Mouse (Mus musculus) left cerebral cortex, postnatal 10 days (tissue): ENCODE data around the gene Olfr1095. TPM values are rescaled to one million over a fixed set of nuclear protein-coding genes. Genes with fewer than 3 reads are reported as not detected.

Experiments used
- DNase-seq, 2 experiments: peaks; one replicate each; pipeline ENCODE4 v3.0.0; 2021 to 2022; ENCODE audit warnings: low spot score in 2 of 2, mixed read lengths in 1 of 2; ENCODE audit errors: extremely low spot score in 1 of 2
- intact Hi-C: fragments of 180-260 bp; cut with DNase I; formaldehyde crosslinking; loops from one replicate; pipeline ENCODE4 v1.15.1; 2025
- total RNA-seq, 2 experiments: library from RNA; stranded (reverse); gene quantifications; 2 replicates each; pipeline ENCODE4 v1.2.3; 2021

Gene Olfr1095
- not detected for total RNA-seq

DNA sequence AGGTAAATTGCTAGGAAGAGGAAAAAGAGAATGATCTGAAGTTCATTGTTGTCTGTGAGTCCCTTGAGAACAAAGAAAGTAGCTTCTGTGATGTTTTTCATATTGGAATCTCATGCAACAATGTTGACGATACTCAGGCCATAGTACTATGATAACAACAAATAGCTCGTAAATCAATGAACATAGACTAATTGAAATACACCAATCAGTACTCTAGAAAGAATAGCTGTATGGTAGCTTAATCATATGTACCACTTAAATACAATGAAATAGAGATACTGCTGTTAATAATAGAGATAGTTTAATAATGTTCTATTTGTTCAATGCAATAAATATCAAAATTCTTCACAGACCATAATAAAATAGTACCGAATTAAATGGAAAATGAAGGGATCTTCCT, at the start of gene Olfr1095:
Olfr1095 (minus strand) TSS at position 101 of the 400 bp plus-strand sequence.
- no peak for DNase-seq
- intact Hi-C loops = no loop called here

DNA sequence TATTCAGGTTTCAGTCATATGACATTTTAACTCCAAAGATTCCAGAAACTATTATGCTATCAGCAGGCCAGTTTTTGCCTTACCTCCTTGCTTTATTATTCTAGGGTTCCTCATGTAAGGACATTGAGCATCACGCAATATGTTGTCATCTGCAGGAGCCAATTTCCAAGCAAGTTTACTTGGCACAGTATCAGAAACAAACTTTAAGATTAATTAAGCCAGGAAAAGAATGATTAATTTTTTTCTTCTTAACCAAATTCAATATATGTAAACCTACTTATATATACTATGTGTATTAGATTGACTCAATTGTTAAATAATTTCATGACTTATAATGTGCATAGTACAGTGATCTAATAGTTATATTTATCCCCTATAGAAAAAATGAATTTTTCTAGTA, 40.6 kb upstream of the Olfr1095 start, which contains the start of gene Olfr1097:
Olfr1097 (minus strand) TSS at position 101 of the 400 bp plus-strand sequence.
- intact Hi-C loops = no loop called here
- no peak for DNase-seq

DNA sequence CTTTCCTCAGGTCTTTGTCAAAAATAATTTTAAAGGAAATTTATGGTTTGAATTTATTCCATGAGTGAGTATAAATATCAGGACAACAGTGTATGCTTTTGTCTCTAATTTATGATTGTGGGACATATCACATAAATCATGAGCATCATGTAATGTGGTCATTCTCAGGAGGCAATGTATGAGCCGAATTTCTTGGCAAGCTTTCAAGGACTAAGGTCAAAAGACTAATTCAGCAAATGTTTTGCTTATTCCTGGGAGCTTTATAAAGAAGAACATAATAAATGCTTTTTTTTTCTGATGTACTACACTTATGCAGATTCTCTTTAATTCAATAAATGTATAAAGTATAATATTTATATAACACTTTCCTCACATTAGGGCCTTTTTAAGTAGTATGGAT, 23.2 kb upstream of the Olfr1095 start, which contains the start of gene Gm13723:
Gm13723 (minus strand) TSS at position 101 of the 400 bp plus-strand sequence.
- intact Hi-C loops = no loop called here
- no peak for DNase-seq

DNA sequence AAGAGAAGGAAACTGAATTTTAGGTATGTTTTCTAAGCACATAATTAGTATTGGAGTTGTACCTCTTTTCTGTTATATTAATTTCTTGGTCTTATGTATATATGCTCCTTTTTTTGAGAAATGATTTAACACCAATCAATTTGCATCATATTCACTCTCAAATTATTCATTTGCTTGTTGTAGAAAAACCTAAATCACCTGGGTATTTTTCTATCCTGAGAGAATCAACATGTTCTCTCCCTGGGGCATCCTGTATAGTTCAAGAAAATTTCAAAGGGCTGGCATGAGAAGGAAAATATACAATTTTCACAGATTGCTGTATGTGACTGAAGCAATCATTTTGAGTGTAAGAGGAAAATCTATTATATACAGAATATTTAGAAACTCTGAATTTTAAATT, 27.1 kb downstream of the Olfr1095 start, which contains the start of gene Olfr1094:
Olfr1094 (plus strand) TSS at position 301 of the 400 bp plus-strand sequence.
- intact Hi-C loops = no loop called here
- no peak for DNase-seq

DNA sequence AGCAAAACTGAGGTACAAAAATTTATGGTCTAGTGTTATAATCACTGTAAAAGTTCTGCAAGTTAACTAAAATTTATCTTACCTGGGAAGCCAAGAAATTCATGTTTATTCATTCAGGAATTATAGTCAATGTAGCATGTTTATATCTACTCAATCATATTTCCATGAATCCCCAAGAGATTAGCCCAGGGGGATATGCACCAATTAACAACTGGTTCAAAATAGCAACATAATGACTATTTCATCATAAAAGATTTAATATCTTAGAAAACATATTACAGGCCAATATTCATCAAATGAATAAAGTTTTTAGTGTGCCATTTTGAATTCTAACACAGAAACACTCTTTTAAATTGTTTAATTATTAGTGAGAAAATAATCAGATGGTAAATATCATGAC, 41.6 kb downstream of the Olfr1095 start, which contains the start of gene Olfr141:
Olfr141 (minus strand) TSS at position 101 of the 400 bp plus-strand sequence.
- intact Hi-C loops = no loop called here
- no peak for DNase-seq

Other genes starting within 250 kb of the Olfr1095 start
- not detected for gene Olfr1084, start 212.0 kb downstream of the Olfr1095 start, total RNA-seq
- not detected for gene Olfr1085, start 189.7 kb downstream of the Olfr1095 start, total RNA-seq
- not detected for gene Olfr1086, start 171.6 kb downstream of the Olfr1095 start, total RNA-seq
- not detected for gene Olfr1087, start 153.3 kb downstream of the Olfr1095 start, total RNA-seq
- not detected for gene Olfr1089, start 118.0 kb downstream of the Olfr1095 start, total RNA-seq
- not detected for gene Olfr1090, start 92.7 kb downstream of the Olfr1095 start, total RNA-seq
- not detected for gene Olfr1093, start 69.2 kb downstream of the Olfr1095 start, total RNA-seq
- gene Olfr141, start 41.7 kb downstream of the Olfr1095 start, total RNA-seq = not detected
- gene Olfr1094, start 27.0 kb downstream of the Olfr1095 start, total RNA-seq = not detected
- not detected for gene Gm13723, start 23.1 kb upstream of the Olfr1095 start, total RNA-seq
- not detected for gene Olfr1097, start 40.5 kb upstream of the Olfr1095 start, total RNA-seq
- gene Olfr1098, start 72.8 kb upstream of the Olfr1095 start, total RNA-seq = not detected
- not detected for gene Olfr1099, start 109.0 kb upstream of the Olfr1095 start, total RNA-seq
- not detected for gene Olfr1100, start 128.3 kb upstream of the Olfr1095 start, total RNA-seq
- not detected for gene Olfr1101, start 139.5 kb upstream of the Olfr1095 start, total RNA-seq
- gene Olfr1102, start 146.7 kb upstream of the Olfr1095 start, total RNA-seq = not detected
- gene Olfr1104, start 175.4 kb upstream of the Olfr1095 start, total RNA-seq = not detected
- not detected for gene Olfr1105, start 184.8 kb upstream of the Olfr1095 start, total RNA-seq
- gene Olfr1106, start 200.6 kb upstream of the Olfr1095 start, total RNA-seq = not detected
- gene Olfr1107, start 224.1 kb upstream of the Olfr1095 start, total RNA-seq = not detected
- gene Olfr1109, start 244.3 kb upstream of the Olfr1095 start, total RNA-seq = not detected